Mouse (Mus musculus): ENCODE measurements at regions not wholly inside any gene's neighbourhood (a gene's known extent, or its start where the extent isn't known, plus 50 kb on each side); places are given as distances from the start of the nearest gene placed in this dataset.
"Not testable (repeated sequence)": the region's sequence is repeated elsewhere in the genome, so short reads cannot be mapped to it uniquely, and the experiment has no call there.

GRCm38 (mm10) chr13:10855947-10856561 is 495.4 kb upstream of the Chrm3 start:
- not testable (repeated sequence) for DNase-seq (ENCODE audit: low spot score in 2 of 2)

- no peak for DNase-seq (ENCODE audit: low spot score in 2 of 2)
These were observed 484.6 kb upstream of the Chrm3 start for GRCm38 (mm10) chr13:10845212-10845611.

- DNase-seq (ENCODE audit: low spot score in 2 of 2) = no peak
These were observed 438.8 kb upstream of the Chrm3 start for GRCm38 (mm10) chr13:10799351-10799913.
